Mouse (Mus musculus) lung, adult 2 months (tissue): ENCODE measurements at regions not wholly inside any gene's neighbourhood (a gene's known extent, or its start where the extent isn't known, plus 50 kb on each side); places are given as distances from the start of the nearest gene placed in this dataset.

Experiments used
- CTCF ChIP-seq: fragments of 200-500 bp; IDR thresholded peaks from 2 replicates; pipeline ENCODE4 v1.5.1; 2011; ENCODE audit warnings: mild to moderate bottlenecking, low read length, control low read depth; ENCODE audit not compliant: insufficient read depth
- POLR2A ChIP-seq: fragments of 200-500 bp; IDR thresholded peaks from 2 replicates; pipeline ENCODE4 v1.6.1; 2011; ENCODE audit warnings: low read depth, mild to moderate bottlenecking, control low read depth, low read length, borderline replicate concordance; ENCODE audit errors: extremely low read depth

GRCm38 (mm10) chr15:24400088-24400487 is 1013.5 kb downstream of the Basp1 start:
- TF ChIP-seq POLR2A = no peak
- TF ChIP-seq CTCF = no peak
